Mouse (Mus musculus): ENCODE results near the gene Serpina3i.

Serpina3i gene

GRCm38 (mm10) chr12:104298049-104298448, 35.1 kb downstream of the Serpina3i start:
- DNase-seq: no peak

DNA sequence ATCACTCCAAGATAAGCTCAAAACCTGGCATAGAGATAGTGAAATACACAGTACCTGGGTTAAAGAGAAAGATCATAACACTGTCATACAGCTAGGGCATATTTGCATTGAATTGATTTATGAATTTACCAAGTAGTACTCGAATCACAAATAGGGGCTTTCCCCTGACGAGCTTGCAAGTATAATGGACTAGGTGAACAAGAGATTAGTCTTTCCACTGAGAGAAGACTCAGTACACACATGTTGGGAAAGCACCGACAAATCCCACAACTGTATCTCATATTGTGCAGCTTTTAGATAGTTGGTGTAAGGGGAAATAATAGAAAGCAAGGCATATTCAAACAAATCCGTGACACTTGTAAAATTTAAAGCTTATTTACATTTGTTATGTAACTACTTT, 43.1 kb downstream of the Serpina3i start:
- DNase-seq: no peak

GRCm38 (mm10) chr12:104314253-104314652, 51.3 kb downstream of the Serpina3i start, which contains the start of gene Serpina3j:
Gene Serpina3j, plus strand, starts transcription at chr12:104314553.
- DNase-seq: no peak
